Mouse (Mus musculus) layer of hippocampus, adult 18-20 months (tissue): ENCODE results near the gene Fam19a3. TPM values are rescaled to one million over a fixed set of nuclear protein-coding genes. Genes with fewer than 3 reads are reported as not detected.

ENCODE experiments used
- DNase-seq, 2 experiments: peaks; one replicate each; pipeline ENCODE4 v3.0.0; 2022; ENCODE audit warnings: low spot score in 2 of 2
- total RNA-seq, 2 experiments: library from RNA; stranded (reverse); gene quantifications; 2 replicates each; pipeline ENCODE4 v1.2.3; 2021

The Fam19a3 gene
- total RNA-seq, 2 experiments from 2014 or later, result not detected

GRCm38 (mm10) chr3:104792360-104793270 lies 11.0 kb upstream of the Fam19a3 start:
- no peak for DNase-seq

- DNase-seq, result no peak
Observed at GRCm38 (mm10) chr3:104791671-104792070, 10.0 kb upstream of the Fam19a3 start.

- no peak for DNase-seq
Observed at GRCm38 (mm10) chr3:104791017-104791416, 9.4 kb upstream of the Fam19a3 start.

- DNase-seq, result peak in 1 of 2 experiments; percentile 51
Observed at GRCm38 (mm10) chr3:104790401-104790937, 8.8 kb upstream of the Fam19a3 start.

GRCm38 (mm10) chr3:104789822-104790221 lies 8.2 kb upstream of the Fam19a3 start:
- DNase-seq, result no peak

GRCm38 (mm10) chr3:104789312-104789605 lies 7.6 kb upstream of the Fam19a3 start:
- no peak for DNase-seq

GRCm38 (mm10) chr3:104788561-104789311 lies 7.1 kb upstream of the Fam19a3 start:
- peak in 1 of 2 experiments; percentile 66 for DNase-seq

GRCm38 (mm10) chr3:104788075-104788474 lies 6.4 kb upstream of the Fam19a3 start, which contains the start of gene Rhoc:
Gene Rhoc, plus strand, starts transcription at chr3:104788375.
- DNase-seq, result no peak

- no peak for DNase-seq
Observed at GRCm38 (mm10) chr3:104785284-104785683, 3.6 kb upstream of the Fam19a3 start.

- DNase-seq, result no peak
Observed at GRCm38 (mm10) chr3:104783971-104784500, 2.4 kb upstream of the Fam19a3 start.

- DNase-seq, result no peak
Observed at GRCm38 (mm10) chr3:104782061-104782681, 531 bp upstream of the Fam19a3 start.

GRCm38 (mm10) chr3:104780561-104781420 lies 849 bp downstream of the Fam19a3 start, which contains the start of gene Ppm1j:
Gene Ppm1j, plus strand, starts transcription at chr3:104781056.
- DNase-seq, result no peak

- DNase-seq, result no peak
Observed at GRCm38 (mm10) chr3:104779949-104780348, 1.7 kb downstream of the Fam19a3 start.

- no peak for DNase-seq
Observed at GRCm38 (mm10) chr3:104777342-104777741, 4.3 kb downstream of the Fam19a3 start.

GRCm38 (mm10) chr3:104773301-104773700 lies 8.3 kb downstream of the Fam19a3 start:
- DNase-seq, result no peak

- DNase-seq, result no peak
Observed at GRCm38 (mm10) chr3:104771460-104771859, 10.2 kb downstream of the Fam19a3 start.

- DNase-seq, result no peak
Observed at GRCm38 (mm10) chr3:104770918-104771317, 10.7 kb downstream of the Fam19a3 start.

- DNase-seq, result no peak
Observed at GRCm38 (mm10) chr3:104770035-104770434, 11.6 kb downstream of the Fam19a3 start.

GRCm38 (mm10) chr3:104769135-104769534 lies 12.5 kb downstream of the Fam19a3 start:
- no peak for DNase-seq

GRCm38 (mm10) chr3:104767716-104768115 lies 13.9 kb downstream of the Fam19a3 start:
- DNase-seq, result no peak
